Mouse (Mus musculus) stomach, adult 2 months (tissue): Measurements from ENCODE around the gene 8030474K03Rik. TPM values are rescaled to one million over a fixed set of nuclear protein-coding genes. Genes with fewer than 3 reads are reported as not detected.

Experiments used
- polyA plus RNA-seq: library from polyadenylated mRNA; depleted of rRNA; stranded (reverse); fragments of >200 nt; gene quantifications from 2 replicates; pipeline ENCODE4 v1.2.3, GENCODE M21; 2012; rRNA removed

The 8030474K03Rik gene
- not detected in 2 replicates for polyA plus RNA-seq

DNA sequence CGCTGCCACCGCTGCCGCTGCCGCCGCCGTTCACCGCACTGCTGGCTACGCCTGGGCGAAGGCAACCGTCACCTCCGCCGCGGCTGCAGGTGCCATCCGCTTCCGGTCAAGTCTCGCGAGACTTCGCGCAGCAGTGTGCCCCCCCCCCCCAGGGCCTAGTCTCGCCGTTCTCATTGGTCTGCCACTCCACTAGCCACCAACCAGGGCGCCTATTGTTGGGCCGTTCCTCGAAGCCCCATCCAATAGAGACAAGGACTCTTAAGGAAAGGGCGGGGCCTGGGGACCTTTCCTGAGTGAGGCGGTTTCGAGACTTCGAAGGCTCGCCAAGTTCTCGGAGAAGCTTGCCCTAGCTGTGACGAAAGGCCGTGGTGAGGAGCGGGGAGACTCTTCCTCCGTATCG is at the start of gene 8030474K03Rik, which contains the start of gene Gm4779:
Gene 8030474K03Rik, plus strand, starts transcription at position 315 of the 400 bp plus-strand sequence.
Gene Gm4779, minus strand, starts transcription at position 82 of the 400 bp plus-strand sequence.

Other genes with a start within 250 kb of the 8030474K03Rik start
- 3.6 and 8.0 TPM in 2 replicates for gene Ogt, start 154.6 kb upstream of the 8030474K03Rik start, polyA plus RNA-seq
- gene Cxcr3, start 60.4 kb upstream of the 8030474K03Rik start, polyA plus RNA-seq, result 0.67 and 0.69 TPM in 2 replicates
- 0.11 TPM in 1 of 2 replicates, not detected in the other for gene Gm4779, start 233 bp upstream of the 8030474K03Rik start, polyA plus RNA-seq
- gene Nhsl2, start 54.7 kb downstream of the 8030474K03Rik start, polyA plus RNA-seq, result 0.38 and 1.3 TPM in 2 replicates